8 mouse cellular contexts compared by ENCODE assay signal in genomic region chr17:67698301-67698700, GRCm38 (mm10). TPM values are rescaled to one million over a fixed set of nuclear protein-coding genes. Genes with fewer than 3 reads are reported as not detected.
DNase-seq lines count a peak whose midpoint lies in the region; ATAC-seq lines count a peak whose summit lies in the region.

No protein-coding gene starts in this region.

- ATAC-seq in liver, embryonic 11.5 days (replicated peaks; ENCODE audit: low FRiP score) = no peak
- ATAC-seq in hindbrain, embryonic 16.5 days = peak; percentile 48
- peak; percentile 70 for ATAC-seq in midbrain, embryonic 15.5 days (replicated peaks)
- ATAC-seq in erythroblast, adult 5-6 weeks (replicated peaks; ENCODE audit: low FRiP score, poor library complexity, severe bottlenecking) = no peak

- peak; percentile 42 for DNase-seq in liver, embryonic 11.5 days (ENCODE audit: low spot score)
- no peak for DNase-seq in liver
- DNase-seq in embryonic facial prominence, embryonic 10.5 days (ENCODE audit: low spot score) = peak; percentile 71
- DNase-seq in layer of hippocampus, adult 9-10 months (ENCODE audit: low spot score) = no peak
- no peak for DNase-seq in spleen, adult 18-20 months

- peaks cover 3% of the 10 kb centered on the region; the same call in 1 of the 2 replicates for H3K4me1 ChIP-seq in liver, embryonic 11.5 days (replicated peaks; ENCODE audit: control insufficient read depth, insufficient read depth, low read length)
- H3K4me1 ChIP-seq in embryonic facial prominence, embryonic 10.5 days = peaks cover 90% of the 10 kb centered on the region
- H3K4me1 ChIP-seq in hindbrain, embryonic 16.5 days (ENCODE audit: control insufficient read depth, insufficient read depth, low read depth, low read length) = peaks cover 19% of the 10 kb centered on the region
- peaks cover 21% of the 10 kb centered on the region for H3K4me1 ChIP-seq in midbrain, embryonic 15.5 days

- no peaks in the 10 kb centered on the region for H3K36me3 ChIP-seq in liver, embryonic 11.5 days (ENCODE audit: control insufficient read depth, insufficient read depth, low read length)
- H3K36me3 ChIP-seq in embryonic facial prominence, embryonic 10.5 days (replicated peaks) = no peaks in the 10 kb centered on the region
- no peaks in the 10 kb centered on the region for H3K36me3 ChIP-seq in hindbrain, embryonic 16.5 days (ENCODE audit: control insufficient read depth, insufficient read depth, low read length)
- H3K36me3 ChIP-seq in midbrain, embryonic 15.5 days (replicated peaks) = no peaks in the 10 kb centered on the region

- H3K27ac ChIP-seq in liver, embryonic 11.5 days (ENCODE audit: low read depth, low read length) = no peak overlapping the region
- peak overlapping the region; percentile 94 for H3K27ac ChIP-seq in embryonic facial prominence, embryonic 10.5 days (replicated peaks)
- no peak overlapping the region; the same call in 1 of the 2 replicates for H3K27ac ChIP-seq in hindbrain, embryonic 16.5 days (ENCODE audit: low read depth, low read length)
- H3K27ac ChIP-seq in midbrain, embryonic 15.5 days = no peak overlapping the region

- peak overlapping the region; percentile 90 for H3K4me2 ChIP-seq in liver, embryonic 11.5 days
- H3K4me2 ChIP-seq in hindbrain, embryonic 16.5 days (ENCODE audit: low read length) = peak overlapping the region; percentile 90
- peak overlapping the region; percentile 99 for H3K4me2 ChIP-seq in midbrain, embryonic 15.5 days

- WGBS in liver, embryonic 11.5 days = 7% methylated on average over 13 of the region's 13 CpGs
- 2% methylated on average over 13 of the region's 13 CpGs for WGBS in embryonic facial prominence, embryonic 10.5 days
- WGBS in hindbrain, embryonic 16.5 days = 1% methylated on average over 13 of the region's 13 CpGs
- 1% methylated on average over 13 of the region's 13 CpGs for WGBS in midbrain, embryonic 15.5 days

- H3K4me3 ChIP-seq in liver, embryonic 11.5 days (ENCODE audit: low read depth, low read length) = peak overlapping the region; percentile 62
- H3K4me3 ChIP-seq in embryonic facial prominence, embryonic 10.5 days = peak overlapping the region; percentile 90
- H3K4me3 ChIP-seq in hindbrain, embryonic 16.5 days (ENCODE audit: low read length) = peak overlapping the region; percentile 72
- H3K4me3 ChIP-seq in midbrain, embryonic 15.5 days = peak overlapping the region; percentile 61

- H3K9ac ChIP-seq in liver, embryonic 11.5 days (ENCODE audit: low read depth, low read length) = no peak overlapping the region
- H3K9ac ChIP-seq in hindbrain, embryonic 16.5 days (ENCODE audit: low read depth, low read length) = peak overlapping the region; percentile 81; the same call in 1 of the 2 replicates
- H3K9ac ChIP-seq in midbrain, embryonic 15.5 days = peak overlapping the region; percentile 62; the same call in 1 of the 2 replicates

- no peaks in the 10 kb centered on the region for H3K9me3 ChIP-seq in liver, embryonic 11.5 days (ENCODE audit: control insufficient read depth, low read length)
- no peaks in the 10 kb centered on the region for H3K9me3 ChIP-seq in embryonic facial prominence, embryonic 10.5 days
- no peaks in the 10 kb centered on the region for H3K9me3 ChIP-seq in hindbrain, embryonic 16.5 days (ENCODE audit: control insufficient read depth, low read length)
- no peaks in the 10 kb centered on the region for H3K9me3 ChIP-seq in midbrain, embryonic 15.5 days

- peaks cover 24% of the 10 kb centered on the region for H3K27me3 ChIP-seq in liver, embryonic 11.5 days (replicated peaks; ENCODE audit: control insufficient read depth, insufficient read depth, low read length)
- 0 out of 2 replicates have a peak, but pooled peaks cover 12% of the 10 kb centered on the region for H3K27me3 ChIP-seq in embryonic facial prominence, embryonic 10.5 days (replicated peaks; ENCODE audit: low read depth, poor library complexity, severe bottlenecking)
- H3K27me3 ChIP-seq in hindbrain, embryonic 16.5 days (replicated peaks; ENCODE audit: control insufficient read depth, insufficient read depth, low read length) = no peaks in the 10 kb centered on the region
- H3K27me3 ChIP-seq in midbrain, embryonic 15.5 days (replicated peaks) = 0 out of 2 replicates have a peak, but pooled peaks cover 4% of the 10 kb centered on the region

RNA-seq across cellular contexts. Expression of gene Lama1, which starts 1.2 kb away (rescaled TPM):
- 2.8 and 4.3 TPM in 2 replicates for polyA plus RNA-seq in liver, embryonic 11.5 days (2014; fragmentation: Nextera tagmentation; extraction: Ambion mirVana)
- polyA plus RNA-seq in embryonic facial prominence, embryonic 10.5 days (2016; fragmentation: Nextera tagmentation; extraction: Ambion mirVana) = 14.0 and 18.0 TPM in 2 replicates
- polyA plus RNA-seq in hindbrain, embryonic 16.5 days (2015; fragmentation: Nextera tagmentation; extraction: Ambion mirVana) = 6.0 and 8.9 TPM in 2 replicates
- 6.5 and 8.6 TPM in 2 replicates for polyA plus RNA-seq in midbrain, embryonic 15.5 days (2015; fragmentation: Nextera tagmentation; extraction: Ambion mirVana)
- not detected in 2 replicates for total RNA-seq in erythroblast, adult 5-6 weeks (2015; ENCODE audit: low replicate concordance)
- not detected in 2 replicates for total RNA-seq in erythroblast, adult 5-6 weeks (2017; ENCODE audit: low replicate concordance)

Comparison
In these comparisons a context has a peak if more than half of its experiments do, and no peak if none do; other contexts are left out.
1. DNase-seq: peak in liver, embryonic 11.5 days (single experiment) and embryonic facial prominence, embryonic 10.5 days (single experiment); none in liver (single experiment), layer of hippocampus, adult 9-10 months (single experiment) and spleen, adult 18-20 months (0 of 2).
2. ATAC-seq: peak in hindbrain, embryonic 16.5 days (single experiment) and midbrain, embryonic 15.5 days (single experiment); none in liver, embryonic 11.5 days (single experiment) and erythroblast, adult 5-6 weeks (single experiment).
3. Peak in every context shown above with its lines, with median percentiles within 50 percentile points of each other: H3K4me2 ChIP-seq and H3K4me3 ChIP-seq.